Mouse (Mus musculus) liver, embryonic 14.5 days (tissue): Measurements from ENCODE around the gene Fermt3.
A peak's percentile ranks its signal among the peaks of the same experiment; 100 is the strongest.

ENCODE experiments used
- CTCF ChIP-seq: IDR thresholded peaks from 2 replicates; pipeline ENCODE4 v1.5.1; 2016; ENCODE audit warnings: antibody characterized with exemption, low read depth, control low read depth
- EP300 ChIP-seq: IDR thresholded peaks from 2 replicates; pipeline ENCODE4 v1.6.1; 2016; ENCODE audit warnings: antibody characterized with exemption, low read depth

DNA sequence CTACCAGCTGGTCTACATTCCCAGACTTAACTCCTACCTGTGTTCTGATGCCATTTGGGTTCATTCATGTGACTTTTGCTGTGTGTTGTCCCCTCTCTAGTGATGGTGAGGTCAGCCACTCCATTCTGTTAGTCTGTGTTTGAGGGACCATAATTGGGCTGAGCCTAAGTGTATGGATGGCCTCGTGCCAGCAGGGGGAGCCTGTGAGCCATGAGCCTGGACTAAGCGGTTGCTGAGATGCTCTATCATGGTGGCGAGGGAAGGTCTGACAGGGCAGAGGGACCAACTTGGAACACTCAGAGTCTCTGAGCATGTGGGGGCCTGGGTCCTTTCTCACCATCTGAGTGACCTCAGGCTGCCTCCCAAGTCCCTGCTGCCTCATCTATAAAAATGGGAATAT lies 45.3 kb upstream of the Fermt3 start:
- peak; percentile 100 for TF ChIP-seq CTCF
- TF ChIP-seq EP300 = no peak
